In genomic region chr3:56438900-56439299, GRCm38 (mm10) we compare ENCODE assay signal across 12 mouse cellular contexts.
DNase-seq lines count a peak whose midpoint lies in the region; ATAC-seq lines count a peak whose summit lies in the region.
"Had no signal": no experiment of that assay in that cellular context is flagged by ENCODE, and none has a peak within 500 bp of the region (broad histone marks: within the 10 kb centered on the region; RNA-seq: fewer than 3 reads in every experiment).

No protein-coding gene starts in this region.

- H3K27me3 ChIP-seq in kidney, embryonic 15.5 days = no peaks in the 10 kb centered on the region
- H3K27me3 ChIP-seq in stomach, embryonic 15.5 days (replicated peaks) = no peaks in the 10 kb centered on the region
- H3K27me3 ChIP-seq: CH12.LX had no signal

- 73% methylated on average over 5 of the region's 5 CpGs for WGBS in kidney, embryonic 15.5 days
- WGBS in stomach, embryonic 15.5 days = 70% methylated on average over 5 of the region's 5 CpGs

- H3K4me3 ChIP-seq in kidney, embryonic 15.5 days (replicated peaks) = no peak overlapping the region
- H3K4me3 ChIP-seq in stomach, embryonic 15.5 days (replicated peaks) = no peak overlapping the region
- H3K4me3 ChIP-seq: hindbrain, embryonic 10.5 days had no signal

- peak; percentile 17 for DNase-seq in gastrocnemius, postnatal 10 days
- DNase-seq in gastrocnemius, postnatal 36 days = no peak
- peak; percentile 20 for DNase-seq in ovary, postnatal 14 days (ENCODE audit: low spot score)
- DNase-seq in ovary, postnatal 36 days (ENCODE audit: low spot score) = no peak
- no peak for DNase-seq in spleen, adult 12 weeks (ENCODE audit: low spot score)
- DNase-seq in layer of hippocampus, adult 9-10 months (ENCODE audit: low spot score) = no peak
- DNase-seq: cerebellum, adult 2 months; layer of hippocampus, postnatal 36 days had no signal

- no peaks in the 10 kb centered on the region for H3K36me3 ChIP-seq in kidney, embryonic 15.5 days
- H3K36me3 ChIP-seq in stomach, embryonic 15.5 days = no peaks in the 10 kb centered on the region
- H3K36me3 ChIP-seq: hindbrain, embryonic 10.5 days had no signal

- intact Hi-C loops in gastrocnemius, postnatal 36 days (cut with DNase I) = no loop called here

- peak; percentile 25; the same call in 1 of the 2 replicates for ATAC-seq in kidney, embryonic 15.5 days (replicated peaks; ENCODE audit: low FRiP score)
- ATAC-seq in stomach, embryonic 15.5 days (ENCODE audit: insufficient read depth, low FRiP score, low read depth) = no peak

- H3K9me3 ChIP-seq in kidney, embryonic 15.5 days (replicated peaks) = no peaks in the 10 kb centered on the region
- H3K9me3 ChIP-seq in stomach, embryonic 15.5 days = no peaks in the 10 kb centered on the region
- H3K9me3 ChIP-seq: hindbrain, embryonic 10.5 days had no signal

- H3K27ac ChIP-seq in kidney, embryonic 15.5 days = peak overlapping the region; percentile 74
- peak overlapping the region; percentile 23; the same call in 1 of the 2 replicates for H3K27ac ChIP-seq in stomach, embryonic 15.5 days
- H3K27ac ChIP-seq: hindbrain, embryonic 10.5 days had no signal

- H3K4me1 ChIP-seq in kidney, embryonic 15.5 days = peaks cover 15% of the 10 kb centered on the region
- H3K4me1 ChIP-seq in stomach, embryonic 15.5 days = no peaks in the 10 kb centered on the region

- no peak overlapping the region for H3K9ac ChIP-seq in kidney, embryonic 15.5 days
- H3K9ac ChIP-seq in stomach, embryonic 15.5 days = no peak overlapping the region

- H3K4me2 ChIP-seq in kidney, embryonic 15.5 days = no peak overlapping the region
- H3K4me2 ChIP-seq in stomach, embryonic 15.5 days = no peak overlapping the region

Comparison
In these comparisons a context has a peak if more than half of its experiments do, and no peak if none do; other contexts are left out.
1. DNase-seq: peak in gastrocnemius, postnatal 10 days (single experiment) and ovary, postnatal 14 days (single experiment); none in gastrocnemius, postnatal 36 days (0 of 2), ovary, postnatal 36 days (single experiment), spleen, adult 12 weeks (single experiment) and layer of hippocampus, adult 9-10 months (single experiment).